Mouse (Mus musculus): ENCODE data around the gene Aprt. TPM values are rescaled to one million over a fixed set of nuclear protein-coding genes. Genes with fewer than 3 reads are reported as not detected.

Aprt gene
- total RNA-seq, 2 experiments from 2014 or later: 52.8 to 56.0 TPM

- no peak overlapping the region for H3K27ac ChIP-seq
- no peak for TF ChIP-seq CTCF (IDR thresholded peaks at IDR 0.05)
- H3K4me3 ChIP-seq: no peak overlapping the region
- no peak for DNase-seq (ENCODE audit: extremely low spot score in 1 of 2, low spot score in 2 of 2)
- intact Hi-C loops (cut with DNase I): no loop called here
Measured at GRCm38 (mm10) chr8:122558671-122559349, 17.9 kb downstream of the Aprt start.

DNA sequence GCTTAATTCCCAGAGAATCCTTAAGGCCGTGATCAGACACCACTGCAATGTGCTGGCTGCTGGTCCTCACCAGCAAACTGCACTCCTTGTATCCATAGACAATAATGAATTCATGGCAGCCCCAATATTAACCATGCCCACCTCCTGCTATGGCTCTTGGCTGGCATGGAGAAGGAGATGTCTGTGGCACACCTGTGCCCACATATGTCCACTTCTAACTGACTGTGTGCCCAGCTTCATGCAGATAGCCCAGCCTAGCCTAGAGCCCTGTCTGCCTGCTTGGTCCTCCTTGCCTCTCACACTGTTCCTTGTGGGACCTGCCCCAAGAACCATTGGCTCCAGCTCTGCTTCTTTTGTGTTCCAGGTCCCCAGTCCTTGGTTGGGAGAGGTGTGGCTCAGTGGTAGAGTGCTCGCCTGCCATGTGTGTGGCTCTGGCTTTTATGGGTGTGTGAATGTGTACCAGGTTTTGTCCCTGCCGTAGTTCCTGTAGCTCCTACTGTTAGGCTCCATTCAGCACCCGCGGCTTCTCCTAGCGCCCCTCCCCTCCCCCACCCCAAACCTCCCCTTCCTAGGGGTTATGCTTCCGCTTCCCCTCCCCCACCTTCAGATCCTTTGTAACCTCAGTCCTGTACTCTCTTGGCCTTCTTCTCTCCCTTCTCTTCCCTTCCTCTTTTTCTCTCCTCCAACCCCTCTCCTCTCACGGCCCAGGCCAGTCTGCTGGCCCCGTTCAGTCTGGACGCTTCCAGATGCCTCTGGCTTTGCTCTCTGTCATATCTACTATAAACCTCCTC is 19.3 kb downstream of the Aprt start:
- DNase-seq (ENCODE audit: extremely low spot score in 1 of 2, low spot score in 2 of 2): no peak
- no peak overlapping the region for H3K27ac ChIP-seq
- no peak overlapping the region for H3K4me3 ChIP-seq
- TF ChIP-seq CTCF (IDR thresholded peaks at IDR 0.05): no peak
- intact Hi-C loops (cut with DNase I): no loop called here

DNA sequence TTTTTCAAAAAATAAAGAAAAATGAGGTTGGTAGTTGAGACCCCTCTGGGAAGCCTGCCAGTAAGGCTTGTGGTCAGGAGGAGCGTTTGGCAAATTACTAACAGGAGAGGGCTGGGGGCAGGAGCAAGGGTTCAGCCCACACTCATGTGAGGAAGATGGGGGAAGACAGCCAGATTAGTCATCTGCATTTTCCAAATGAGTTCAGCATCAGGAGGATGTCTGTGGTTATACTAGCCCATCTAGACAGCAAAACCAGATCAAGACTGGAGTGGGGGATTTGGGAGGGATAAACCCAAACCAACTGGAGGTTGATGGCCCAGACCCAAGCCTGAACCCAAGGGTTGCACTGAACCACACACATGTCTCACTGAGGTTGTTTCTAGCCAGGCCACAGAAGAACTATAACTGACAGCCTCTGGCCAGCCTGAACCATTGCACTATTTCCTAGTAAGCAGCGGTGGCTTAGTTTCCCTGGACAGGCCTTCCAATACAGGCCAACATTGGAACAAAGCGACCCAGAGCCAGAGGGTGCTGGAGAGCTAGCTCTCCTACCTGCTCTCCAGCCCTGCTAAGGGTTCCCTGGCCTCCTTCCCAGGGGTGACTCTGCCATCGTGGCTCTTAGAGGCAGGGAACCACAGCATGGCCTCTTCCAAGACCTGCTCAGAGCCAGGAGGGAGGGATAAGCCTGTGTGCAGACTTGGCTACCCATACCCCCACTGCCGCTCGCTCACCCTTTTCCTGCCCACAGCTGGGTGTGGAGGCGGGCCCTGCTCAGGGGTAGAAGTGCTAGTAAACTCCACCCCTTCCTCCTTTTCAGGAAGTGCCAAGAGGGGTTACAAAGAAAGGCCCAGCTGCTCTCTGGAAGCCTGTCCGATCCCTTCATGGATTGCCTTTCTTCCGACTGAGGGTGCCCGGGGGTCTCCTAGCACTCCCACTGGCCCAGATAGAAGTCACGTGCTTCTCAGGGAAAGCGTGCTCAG is 20.4 kb downstream of the Aprt start:
- no peak for TF ChIP-seq CTCF (IDR thresholded peaks at IDR 0.05)
- peak overlapping the region; percentile 69 for H3K27ac ChIP-seq
- DNase-seq (ENCODE audit: extremely low spot score in 1 of 2, low spot score in 2 of 2): no peak
- intact Hi-C loops (cut with DNase I): no loop called here
- no peak overlapping the region for H3K4me3 ChIP-seq

- intact Hi-C loops (cut with DNase I): no loop called here
- DNase-seq (ENCODE audit: extremely low spot score in 1 of 2, low spot score in 2 of 2): peak; percentile 57 to 62
- Histone ChIP-seq H3K4me3 (no peak overlapping the region), H3K27ac (peak overlapping the region; percentile 55; the same call in 1 of the 2 replicates)
- TF ChIP-seq CTCF (IDR thresholded peaks at IDR 0.05): no peak
Measured at GRCm38 (mm10) chr8:122554786-122555185, 21.9 kb downstream of the Aprt start.

GRCm38 (mm10) chr8:122551265-122552051 is 25.3 kb downstream of the Aprt start, which contains the start of gene Piezo1:
Gene Piezo1 (minus strand): TSS chr8:122551329.
- intact Hi-C loops (cut with DNase I): loop anchor here (1.0 kb wide), 1 partner anchor 50 kb away; no protein-coding TSS in a partner anchor
- peak; percentile 76 to 86 for DNase-seq (ENCODE audit: extremely low spot score in 1 of 2, low spot score in 2 of 2)
- TF ChIP-seq CTCF (IDR thresholded peaks at IDR 0.05): no peak; the same call in none of the 2 replicates
- Histone ChIP-seq H3K4me3 (peak within 1 kb of the TSS; percentile 52), H3K27ac (peak within 1 kb of the TSS; percentile 53; the same call in 1 of the 2 replicates)

DNA sequence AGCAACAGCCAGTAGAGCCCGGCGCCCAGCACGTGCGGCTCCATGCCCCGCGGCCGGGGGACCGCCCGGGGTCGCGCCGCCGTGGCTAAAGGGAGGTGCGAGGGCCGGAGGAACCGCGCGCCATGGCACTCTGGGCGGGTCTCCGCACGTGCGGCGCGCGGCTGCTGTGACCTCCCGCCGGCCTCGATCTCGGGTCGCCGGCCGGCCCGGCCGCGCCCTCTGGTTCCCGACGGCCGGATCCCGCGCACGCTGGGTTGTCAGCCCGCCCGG is 25.8 kb downstream of the Aprt start:
- peak overlapping the region; percentile 52 for H3K4me3 ChIP-seq
- DNase-seq (ENCODE audit: extremely low spot score in 1 of 2, low spot score in 2 of 2): no peak
- H3K27ac ChIP-seq: peak overlapping the region; percentile 34; the same call in 1 of the 2 replicates
- intact Hi-C loops (cut with DNase I): loop anchor here (1.0 kb wide), 1 partner anchor 50 kb away; no protein-coding TSS in a partner anchor
- TF ChIP-seq CTCF (IDR thresholded peaks at IDR 0.05): no peak

DNA sequence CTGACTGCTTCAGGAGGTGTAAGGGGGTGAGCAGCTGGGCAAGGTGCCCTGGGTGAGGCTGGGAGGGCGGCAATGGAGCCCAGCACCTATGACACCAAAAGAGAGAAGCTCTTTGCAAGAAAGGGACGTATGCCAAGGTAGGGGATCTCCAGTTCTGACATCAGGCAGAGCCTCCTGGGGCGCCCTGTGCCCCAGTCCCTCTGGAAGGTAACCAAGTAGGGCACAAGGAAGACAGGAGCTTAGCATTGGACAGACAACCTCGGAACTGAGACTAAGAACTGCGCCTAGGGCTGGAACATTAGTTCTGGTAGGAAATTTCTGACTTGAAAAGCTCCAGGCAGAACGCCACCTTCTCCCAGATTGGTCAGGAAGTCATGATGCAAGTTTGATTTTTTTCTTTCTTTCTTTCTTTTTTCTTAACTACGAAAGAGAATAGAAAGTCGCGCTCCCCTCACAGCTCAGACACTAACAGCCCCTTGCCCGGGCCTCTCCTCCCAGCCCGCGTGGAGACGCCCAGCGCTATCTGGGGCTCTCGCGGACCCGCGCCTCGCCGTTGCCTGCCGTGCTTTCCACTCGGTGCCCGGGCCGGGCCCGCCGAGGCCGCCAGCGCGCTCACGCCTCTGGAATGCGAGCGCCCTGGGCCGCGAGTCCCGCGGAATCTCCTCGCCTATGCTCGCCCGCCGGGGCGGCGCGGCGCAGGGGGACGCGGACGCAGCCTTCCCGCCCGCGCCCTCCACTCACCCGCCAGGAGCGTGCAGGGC is 26.3 kb downstream of the Aprt start:
- Histone ChIP-seq H3K27ac (peak overlapping the region; percentile 34; the same call in 1 of the 2 replicates), H3K4me3 (peak overlapping the region; percentile 52)
- intact Hi-C loops (cut with DNase I): no loop called here
- TF ChIP-seq CTCF (IDR thresholded peaks at IDR 0.05): no peak
- no peak for DNase-seq (ENCODE audit: extremely low spot score in 1 of 2, low spot score in 2 of 2)

GRCm38 (mm10) chr8:122548891-122549439 is 27.7 kb downstream of the Aprt start:
- intact Hi-C loops (cut with DNase I): no loop called here
- H3K4me3 ChIP-seq: no peak overlapping the region
- no peak for DNase-seq (ENCODE audit: extremely low spot score in 1 of 2, low spot score in 2 of 2)
- TF ChIP-seq CTCF (IDR thresholded peaks at IDR 0.05): no peak
- no peak overlapping the region for H3K27ac ChIP-seq

DNA sequence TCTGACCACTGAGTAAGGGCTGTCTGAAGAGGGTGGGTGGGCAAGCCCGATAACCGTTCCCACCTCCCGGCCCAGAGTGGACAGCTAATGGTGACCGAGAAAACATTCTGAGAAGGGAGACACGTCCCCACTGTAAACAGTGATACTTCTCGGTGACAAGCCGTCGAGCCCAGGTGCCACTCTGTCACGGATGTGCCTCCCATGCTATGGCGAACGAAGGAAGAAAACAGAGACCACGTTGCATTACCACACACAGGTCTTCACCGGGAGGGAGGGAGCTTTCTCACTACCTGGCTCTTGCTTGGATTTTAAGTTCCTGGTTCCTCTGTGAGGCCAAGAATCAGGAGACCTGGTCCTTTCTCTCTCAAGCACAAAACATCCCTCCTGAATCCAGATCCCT is 28.4 kb downstream of the Aprt start:
- Histone ChIP-seq H3K4me3 (no peak overlapping the region), H3K27ac (no peak overlapping the region)
- intact Hi-C loops (cut with DNase I): no loop called here
- TF ChIP-seq CTCF (IDR thresholded peaks at IDR 0.05): no peak
- DNase-seq (ENCODE audit: extremely low spot score in 1 of 2, low spot score in 2 of 2): no peak

GRCm38 (mm10) chr8:122547815-122548214 is 28.9 kb downstream of the Aprt start:
- no peak overlapping the region for H3K27ac ChIP-seq
- DNase-seq (ENCODE audit: extremely low spot score in 1 of 2, low spot score in 2 of 2): no peak
- no peak for TF ChIP-seq CTCF (IDR thresholded peaks at IDR 0.05)
- intact Hi-C loops (cut with DNase I): no loop called here
- H3K4me3 ChIP-seq: no peak overlapping the region

Measured in left cerebral cortex, adult 2 months (tissue).